Mouse (Mus musculus) cortical plate, adult 2 months (tissue): ENCODE results near the gene Ntm.

Experiments used
- CTCF ChIP-seq: fragments of 200-500 bp; IDR thresholded peaks from 2 replicates; pipeline ENCODE4 v1.5.1; 2011; ENCODE audit warnings: mild to moderate bottlenecking, control low read depth, low read length; ENCODE audit not compliant: insufficient read depth; ENCODE audit errors: extremely low read depth
- POLR2A ChIP-seq: fragments of 200-500 bp; IDR thresholded peaks from 2 replicates; pipeline ENCODE4 v1.6.1; 2011; ENCODE audit warnings: mild to moderate bottlenecking, low read length, control low read depth; ENCODE audit not compliant: insufficient read depth; ENCODE audit errors: extremely low read depth

DNA sequence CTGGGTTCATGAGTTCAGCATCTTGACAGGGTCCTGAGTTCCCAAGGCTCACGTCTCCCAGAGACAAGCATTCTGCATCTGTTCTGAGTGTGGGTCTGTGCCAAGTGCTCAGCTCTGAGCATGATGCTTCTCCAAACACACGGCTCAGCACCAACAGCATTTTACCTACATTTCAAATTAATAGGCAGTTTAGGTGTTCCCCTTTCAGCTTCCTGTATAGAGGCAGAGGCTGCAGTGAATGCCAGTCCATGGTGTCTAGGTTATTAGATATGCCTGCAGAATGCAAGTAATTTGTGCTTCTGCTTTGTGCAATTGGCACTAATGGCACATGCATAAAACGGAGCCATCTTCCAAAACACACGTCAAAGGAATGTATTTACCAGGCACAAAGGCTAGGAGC is 757.3 kb downstream of the Ntm start:
- no peak for TF ChIP-seq CTCF
- TF ChIP-seq POLR2A: no peak
